Mouse (Mus musculus): ENCODE measurements around the gene Psapl1. TPM values are rescaled to one million over a fixed set of nuclear protein-coding genes. Genes with fewer than 3 reads are reported as not detected.

The Psapl1 gene
- polyA plus RNA-seq (2012; ENCODE audit: low replicate concordance), result not detected in 2 replicates

DNA sequence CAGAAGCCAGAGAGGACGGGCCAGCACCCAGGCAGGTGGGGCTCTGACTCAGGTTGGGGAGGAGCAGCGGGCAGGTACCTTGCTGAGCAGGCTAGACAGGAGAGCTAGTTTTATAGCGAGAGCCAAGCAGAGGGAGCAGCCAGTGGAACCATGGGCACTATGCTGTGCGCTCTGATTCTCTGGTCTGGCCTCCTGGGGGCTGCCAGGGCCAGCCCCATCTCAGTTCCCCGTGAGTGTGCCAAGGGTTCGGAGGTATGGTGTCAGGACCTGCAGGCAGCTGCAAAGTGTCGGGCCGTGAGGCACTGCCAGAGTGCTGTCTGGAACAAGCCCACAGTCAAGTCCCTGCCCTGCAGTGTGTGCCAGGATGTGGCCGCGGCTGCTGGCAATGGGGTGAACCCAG, at the start of gene Psapl1:
TSS of gene Psapl1 (plus strand) at position 106 of the 400 bp plus-strand sequence.

Other genes starting within 250 kb of the Psapl1 start
- gene Sorcs2, start 194.1 kb downstream of the Psapl1 start, polyA plus RNA-seq (2012; ENCODE audit: low replicate concordance), result 1.4 and 1.6 TPM in 2 replicates

Data from hematopoietic multipotent progenitor cell, adult 10-12 weeks (in vitro differentiated cells).